Mouse (Mus musculus) stomach, postnatal 0 days (tissue): Measurements from ENCODE around the gene Slc38a7.

Experiments
- CTCF ChIP-seq: IDR thresholded peaks from 2 replicates; pipeline ENCODE4 v1.5.1; 2016; ENCODE audit warnings: antibody characterized with exemption, low read depth, mild to moderate bottlenecking, moderate library complexity
- EP300 ChIP-seq: optimal IDR thresholded peaks from 2 replicates; pipeline ENCODE3; 2016; ENCODE audit warnings: antibody characterized with exemption

- TF ChIP-seq CTCF: no peak
- TF ChIP-seq EP300: no peak
Measured at GRCm38 (mm10) chr8:95845026-95845425, 8.3 kb downstream of the Slc38a7 start.
